Mouse (Mus musculus) bone marrow, adult 2 months (tissue): ENCODE data around the gene H2bfm.

Experiments used
- CTCF ChIP-seq: fragments of 200-500 bp; IDR thresholded peaks from 2 replicates; pipeline ENCODE4 v1.5.1; 2011; ENCODE audit warnings: low read length, control low read depth; ENCODE audit not compliant: control insufficient read depth, insufficient read depth
- POLR2A ChIP-seq: fragments of 200-500 bp; IDR thresholded peaks from 2 replicates; pipeline ENCODE4 v1.6.1; 2011; ENCODE audit warnings: low read depth, mild to moderate bottlenecking, control low read depth, low read length, borderline replicate concordance; ENCODE audit not compliant: control insufficient read depth

DNA sequence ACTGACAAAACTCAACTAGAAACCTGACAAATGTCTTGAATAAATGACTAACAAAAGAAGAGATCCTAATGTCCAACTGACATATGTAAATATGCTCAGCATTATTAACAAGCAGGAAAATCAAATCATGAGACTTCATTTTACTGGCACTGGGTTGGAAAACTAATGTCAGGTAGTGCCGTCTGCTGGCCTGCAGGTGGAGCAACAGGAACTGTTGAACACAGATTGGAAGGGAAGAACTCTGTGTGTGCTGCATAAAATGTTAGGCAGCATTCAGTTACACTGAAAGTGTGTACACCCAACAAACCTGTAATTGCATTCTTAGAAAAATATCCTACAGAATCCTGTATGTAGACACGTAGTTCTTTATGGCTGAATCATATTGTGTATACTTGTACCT lies 32.6 kb downstream of the H2bfm start:
- TF ChIP-seq CTCF (0 out of 2 replicates have a peak, but pooled peaks have one; percentile 25), POLR2A (no peak)
